Mouse (Mus musculus) T-helper 2 cell (primary cell): ENCODE measurements around the gene C5ar2.
"Not testable (repeated sequence)": the region's sequence is repeated elsewhere in the genome, so short reads cannot be mapped to it uniquely, and the experiment has no call there.

ENCODE experiments used
- in situ Hi-C: fragments of 300-600 bp; cut with MboI, MseI; formaldehyde crosslinking; loops from one replicate; pipeline ENCODE4 v1.15.1; 2025; ENCODE audit warnings: high pct_unique_total_duplicates

The C5ar2 gene

DNA sequence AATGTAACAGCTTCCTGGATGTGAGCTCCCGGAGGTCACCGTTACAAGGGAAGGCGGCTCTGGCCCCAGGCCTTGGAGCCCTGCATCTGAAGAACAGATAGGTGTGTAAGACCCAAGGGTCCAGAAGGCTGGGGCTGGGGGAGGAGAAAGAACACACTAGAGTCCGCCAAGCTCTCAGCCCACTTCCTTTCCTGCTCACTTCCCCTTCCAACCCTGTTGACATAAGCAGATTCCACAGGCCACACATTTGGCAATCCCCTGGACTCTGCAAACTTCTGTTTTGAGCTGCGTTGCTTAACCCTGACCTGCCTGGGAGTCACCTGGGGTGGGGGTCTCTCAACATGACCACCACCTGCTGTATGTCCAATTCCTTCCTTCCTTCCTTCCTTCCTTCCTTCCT is at the start of gene C5ar2:
Gene C5ar2, minus strand, starts transcription at position 88 of the 400 bp plus-strand sequence.
- in situ Hi-C loops, result no loop called here

DNA sequence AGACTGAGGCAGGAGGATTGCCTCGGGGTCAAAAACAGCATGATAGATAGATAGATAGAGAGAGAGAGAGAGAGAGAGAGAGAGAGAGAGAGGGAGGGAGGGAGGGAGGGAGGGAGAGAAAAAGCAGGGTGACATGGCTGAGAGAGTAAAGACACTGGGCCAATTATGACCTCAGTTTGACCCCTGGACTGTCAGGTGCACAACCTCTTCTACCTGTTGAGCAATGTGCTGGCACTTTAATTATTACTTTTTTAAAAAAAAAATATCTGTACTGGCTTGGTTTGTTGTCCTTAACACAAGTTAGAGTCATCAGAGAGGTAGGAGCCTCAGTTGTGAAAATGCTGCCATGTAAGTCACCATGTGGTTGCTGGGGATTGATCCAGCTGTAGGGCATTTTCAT is 43.8 kb upstream of the C5ar2 start:
- in situ Hi-C loops, result no loop called here

DNA sequence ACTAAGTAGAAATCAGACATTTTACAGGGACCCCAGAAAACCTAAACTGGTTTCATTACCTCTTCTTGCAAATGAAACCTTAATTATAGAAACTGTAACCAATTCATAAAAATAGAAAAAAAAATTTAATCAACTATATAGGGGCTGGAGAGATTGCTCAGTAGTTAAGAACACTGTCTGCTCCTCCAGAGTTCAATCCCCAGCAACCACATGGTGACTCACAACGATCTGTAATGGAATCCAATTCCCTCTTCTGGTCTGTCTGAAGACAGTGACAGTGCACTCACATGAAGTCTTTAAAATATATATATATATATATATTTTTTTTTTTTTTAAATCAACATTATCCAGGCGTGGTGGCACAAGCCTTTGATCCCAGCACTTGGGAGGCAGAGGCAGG is 43.1 kb upstream of the C5ar2 start:
- in situ Hi-C loops, result no loop called here

- in situ Hi-C loops, result no loop called here
Measured at GRCm38 (mm10) chr7:16286026-16286961, 42.3 kb upstream of the C5ar2 start, which contains the start of gene Ccdc9. Gene Ccdc9 (minus strand): TSS chr7:16286795.

- in situ Hi-C loops, result no loop called here
Measured at GRCm38 (mm10) chr7:16285450-16286025, 41.6 kb upstream of the C5ar2 start.

GRCm38 (mm10) chr7:16284904-16285303 is 41.0 kb upstream of the C5ar2 start:
- in situ Hi-C loops, result no loop called here

GRCm38 (mm10) chr7:16284001-16284400 is 40.0 kb upstream of the C5ar2 start:
- in situ Hi-C loops, result no loop called here

DNA sequence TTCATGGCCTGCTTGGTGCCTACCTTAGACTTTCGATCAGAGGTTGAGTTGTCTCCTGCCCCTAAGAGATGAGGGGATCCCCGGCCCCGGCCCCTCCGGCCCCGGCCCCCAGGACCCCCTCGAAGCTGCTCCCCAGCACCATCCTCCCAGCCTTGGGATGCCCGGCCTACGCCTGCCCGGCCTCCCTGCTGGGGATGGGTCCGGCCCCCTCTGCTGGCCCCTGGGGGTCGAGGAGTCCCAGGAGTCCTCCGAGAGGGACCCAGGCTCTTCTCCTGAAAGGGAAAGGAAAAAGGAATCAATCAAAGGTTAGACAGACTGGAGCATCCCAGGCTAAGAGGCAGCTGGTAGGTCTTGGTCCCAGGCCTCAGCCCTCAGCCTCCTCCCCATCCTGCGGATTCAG is 38.4 kb upstream of the C5ar2 start:
- in situ Hi-C loops, result no loop called here

DNA sequence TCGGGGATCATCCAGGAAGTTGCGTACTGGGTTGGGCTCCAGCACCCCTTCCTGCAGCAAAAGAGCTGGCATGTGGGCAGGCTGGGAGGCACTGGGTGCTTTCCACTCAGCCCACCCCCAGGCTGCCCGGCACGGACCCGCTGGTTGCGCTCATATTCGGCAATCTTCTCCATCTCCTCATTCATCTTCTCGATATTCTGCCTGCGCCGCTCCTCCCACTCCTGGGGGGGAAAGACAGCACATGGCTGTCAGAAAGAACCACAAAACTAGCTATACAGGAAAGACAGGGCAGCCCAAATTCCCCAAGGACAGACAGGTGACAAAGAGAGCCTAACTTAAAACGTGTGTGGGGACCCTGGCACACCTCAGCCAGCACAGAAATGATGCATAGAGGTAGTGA is 36.8 kb upstream of the C5ar2 start:
- in situ Hi-C loops, result no loop called here

DNA sequence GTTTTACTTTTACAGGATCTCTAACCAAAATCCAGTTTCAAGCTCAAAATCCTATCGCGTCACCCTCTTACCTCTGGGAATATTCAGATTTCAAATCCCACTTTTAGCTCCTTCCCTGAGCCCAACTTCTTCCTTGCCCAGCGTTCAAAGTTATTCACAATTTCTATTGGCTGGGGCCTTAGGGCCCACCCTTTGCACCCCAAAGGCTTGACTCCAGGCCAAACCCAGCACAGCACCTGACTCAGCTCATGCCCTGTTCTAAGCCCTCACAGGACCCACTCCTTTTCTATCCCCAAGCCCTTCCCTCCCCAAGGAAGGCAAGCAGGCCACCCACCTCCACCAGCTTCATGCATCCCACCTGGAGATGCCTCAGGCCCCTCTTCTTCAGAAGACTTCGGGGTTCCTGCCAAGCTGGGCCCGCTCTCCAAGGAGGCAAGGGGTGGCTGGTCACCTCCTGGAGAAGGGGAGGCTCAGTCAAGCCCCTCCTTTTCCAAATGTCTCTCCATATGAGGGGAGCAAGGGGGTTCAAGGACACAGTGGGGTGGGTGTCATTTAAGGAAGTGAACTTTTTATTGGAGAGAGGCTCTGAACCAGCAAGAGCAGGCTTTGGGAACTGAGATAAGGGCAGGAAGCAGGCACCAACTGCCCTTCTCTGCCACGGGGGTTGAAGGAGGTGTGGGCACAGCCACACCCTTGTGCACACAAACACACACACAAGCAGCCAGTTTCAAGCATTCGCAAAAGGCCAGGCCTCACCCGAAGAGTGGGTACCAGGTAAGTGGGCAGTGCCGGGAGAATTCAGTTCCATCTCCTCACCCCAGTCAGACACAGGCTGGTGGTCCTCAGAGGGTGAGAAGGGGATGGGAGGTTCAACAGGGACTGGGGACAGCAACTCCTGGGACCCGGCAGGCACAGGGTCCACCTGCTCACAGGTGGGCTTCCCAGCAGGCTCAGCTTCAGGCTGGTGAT is 31.3 kb upstream of the C5ar2 start:
- in situ Hi-C loops, result loop anchor here (5.0 kb wide), 1 partner anchor 68 kb away; no protein-coding TSS in a partner anchor

GRCm38 (mm10) chr7:16273766-16274140 is 29.8 kb upstream of the C5ar2 start:
- in situ Hi-C loops, result loop anchor here (5.0 kb wide), 1 partner anchor 66 kb away; no protein-coding TSS in a partner anchor

DNA sequence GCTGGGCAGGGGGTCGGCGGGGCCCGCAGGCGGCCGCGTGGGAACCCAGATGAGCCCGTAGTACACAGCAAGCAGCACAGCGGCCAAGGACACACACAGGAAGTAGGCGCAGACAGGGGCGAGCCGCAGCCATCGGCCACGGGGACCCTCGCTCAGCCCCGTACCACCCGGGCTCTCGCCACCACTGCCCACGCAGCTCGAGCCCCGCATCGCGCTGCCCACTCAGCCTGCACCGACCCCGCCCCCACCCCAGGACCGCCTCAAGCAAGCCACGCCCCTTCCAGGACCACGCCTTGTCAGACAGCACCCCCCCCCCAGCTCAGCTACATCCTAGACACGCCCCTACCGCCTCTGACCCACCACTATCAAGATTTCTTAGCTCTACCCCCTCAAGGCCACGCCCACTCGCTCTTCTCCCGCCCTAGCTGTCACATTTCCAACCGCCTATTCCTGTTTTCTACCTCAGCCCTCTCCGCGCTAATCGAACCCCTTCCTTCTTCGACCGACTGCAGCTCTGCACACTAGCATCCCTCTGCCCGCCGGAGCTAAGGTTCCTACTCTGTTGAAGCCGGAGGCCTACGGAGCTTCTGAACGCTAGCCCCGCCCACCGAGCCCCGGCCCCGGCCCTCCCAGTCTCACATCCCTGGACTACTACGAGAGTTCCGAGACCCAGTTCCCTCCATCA is 29.3 kb upstream of the C5ar2 start, which contains the start of gene Inafm1:
Gene Inafm1, minus strand, starts transcription at position 537 of the 685 bp plus-strand sequence.
- in situ Hi-C loops, result loop anchor here (5.0 kb wide), 1 partner anchor 66 kb away; no protein-coding TSS in a partner anchor

- in situ Hi-C loops, result loop anchor here (5.0 kb wide), 1 partner anchor 65 kb away; no protein-coding TSS in a partner anchor
Measured at GRCm38 (mm10) chr7:16272681-16273080, 28.7 kb upstream of the C5ar2 start.

- in situ Hi-C loops, result loop anchor here (5.0 kb wide), 1 partner anchor 64 kb away; no protein-coding TSS in a partner anchor
Measured at GRCm38 (mm10) chr7:16271139-16271538, 27.2 kb upstream of the C5ar2 start.

DNA sequence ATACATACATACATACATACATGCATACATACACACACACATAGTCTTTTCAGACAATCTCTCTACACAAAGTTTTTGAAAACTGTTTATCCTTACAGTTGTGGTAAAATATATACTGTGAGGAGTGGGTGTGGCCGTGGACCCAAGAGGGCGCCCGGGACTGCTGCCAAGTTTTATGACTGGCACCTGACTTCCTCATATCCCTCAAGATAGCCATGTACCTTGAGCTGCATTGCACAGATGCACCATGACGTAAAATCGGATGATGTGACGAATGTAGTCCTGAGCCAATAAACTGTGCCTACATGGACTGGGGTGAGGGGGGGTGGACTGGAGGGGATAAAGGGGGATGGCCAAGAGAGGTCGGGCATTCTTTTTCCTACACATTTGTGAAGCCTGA is 22.6 kb upstream of the C5ar2 start:
- in situ Hi-C loops, result not testable (repeated sequence)

DNA sequence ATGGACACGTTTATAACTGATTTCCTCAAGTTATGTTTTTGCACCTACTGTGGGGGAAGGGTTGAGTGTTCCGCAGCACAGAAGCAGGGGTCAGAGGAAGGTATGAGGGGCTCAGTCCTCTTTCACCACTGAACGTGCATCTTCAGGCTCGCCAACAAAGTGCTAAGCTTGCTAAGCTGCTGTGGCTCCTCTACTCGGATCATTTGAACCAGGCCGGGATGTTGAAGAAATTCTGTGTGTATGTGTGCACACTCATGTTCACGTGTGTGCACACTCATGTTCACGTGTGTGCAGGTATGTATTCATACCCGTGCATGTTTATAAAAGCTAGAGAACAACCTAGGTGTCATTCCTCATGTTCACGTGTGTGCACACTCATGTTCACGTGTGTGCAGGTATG is 21.9 kb upstream of the C5ar2 start:
- in situ Hi-C loops, result no loop called here

- in situ Hi-C loops, result no loop called here
Measured at GRCm38 (mm10) chr7:16263843-16264242, 19.9 kb upstream of the C5ar2 start.

DNA sequence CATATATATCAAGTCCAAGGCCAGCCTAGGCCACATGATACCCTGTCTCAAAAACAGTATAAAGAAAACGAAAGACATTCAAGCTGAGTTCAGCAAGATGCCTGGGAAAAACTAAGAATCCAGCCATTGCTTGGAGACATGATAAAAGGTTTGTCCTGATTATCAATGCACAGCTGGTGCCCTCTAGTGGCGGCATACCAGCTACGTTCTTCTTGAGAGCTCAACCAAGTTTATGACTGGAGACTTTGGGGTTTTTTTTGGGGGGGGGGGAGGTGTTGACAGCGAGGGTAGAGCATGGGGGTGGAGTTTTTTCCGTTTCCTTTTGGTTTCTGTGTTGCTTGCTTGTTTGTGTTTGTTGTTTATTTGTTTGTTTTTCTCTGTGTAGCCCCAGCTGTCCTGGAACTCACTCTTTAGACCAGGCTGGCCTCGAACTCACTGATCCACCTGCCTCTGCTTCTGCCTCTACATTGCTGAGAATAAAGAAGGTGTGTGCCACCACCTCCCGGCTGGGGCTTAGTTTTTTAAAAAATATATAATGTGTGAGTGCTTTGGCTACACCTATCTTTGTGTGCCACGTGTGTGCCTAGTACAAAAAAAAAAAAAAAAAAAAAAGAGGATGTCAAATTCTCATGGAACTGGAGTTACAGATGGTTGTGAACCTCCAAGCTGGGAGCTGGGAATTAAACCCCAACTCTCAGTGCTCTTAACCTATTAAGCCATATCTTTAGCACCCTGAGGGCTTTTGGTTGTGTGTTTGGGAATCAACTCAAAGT is 19.2 kb upstream of the C5ar2 start:
- in situ Hi-C loops, result no loop called here

DNA sequence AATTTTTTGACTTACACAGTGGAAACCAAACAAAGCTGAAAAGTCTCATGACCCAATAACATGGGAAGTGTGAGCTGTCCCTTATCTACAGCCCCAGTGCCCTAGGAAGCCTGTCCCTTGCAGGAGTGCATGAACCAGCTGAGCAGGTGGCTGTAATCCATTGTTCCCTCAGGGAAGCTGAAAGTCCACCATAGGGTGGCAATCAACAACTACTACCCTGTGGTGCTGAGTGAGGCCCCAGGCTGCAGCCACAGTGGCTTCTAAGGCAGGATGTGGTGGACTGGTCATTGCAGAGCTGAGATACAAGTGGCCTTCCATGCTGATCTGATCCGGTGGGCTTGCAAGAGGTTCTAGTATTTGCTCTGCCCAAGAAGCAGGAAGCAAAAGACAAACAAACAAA is 17.1 kb upstream of the C5ar2 start:
- in situ Hi-C loops, result no loop called here

DNA sequence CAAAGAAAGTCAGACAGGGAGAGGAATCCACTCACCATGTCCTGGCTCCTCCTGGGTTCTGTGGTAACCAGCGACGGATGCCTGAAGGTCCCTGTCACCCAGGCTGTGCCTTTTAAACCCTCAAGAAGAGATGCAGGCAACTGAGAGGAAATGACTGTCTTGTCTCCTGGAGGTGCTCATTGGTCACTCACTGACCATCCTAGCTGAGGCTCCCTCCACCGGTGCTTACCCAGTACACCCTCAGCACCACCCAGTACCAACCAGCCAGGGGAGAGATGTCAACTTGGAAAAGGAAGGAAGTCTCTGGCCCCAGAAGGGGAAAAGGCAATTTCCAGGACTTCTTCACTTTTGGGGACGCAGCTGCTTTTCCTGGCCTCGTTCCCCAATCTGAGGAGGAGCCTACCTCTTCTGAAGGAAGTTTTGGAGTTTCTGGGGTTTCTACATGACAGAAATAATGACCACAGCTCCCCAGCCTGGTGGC is 15.2 kb upstream of the C5ar2 start, which contains the start of gene C5ar1:
Gene C5ar1, minus strand, starts transcription at position 431 of the 481 bp plus-strand sequence.
- in situ Hi-C loops, result no loop called here
